Mouse (Mus musculus): Measurements from ENCODE around the gene Itih1.

The Itih1 gene

GRCm38 (mm10) chr14:30943038-30943437 is at the start of gene Itih1:
Gene Itih1, minus strand, starts transcription at chr14:30943289.
- DNase-seq (ENCODE audit: inconsistent ontology term) = no peak

- DNase-seq (ENCODE audit: inconsistent ontology term) = no peak
Observed at GRCm38 (mm10) chr14:30976222-30976621, 33.1 kb upstream of the Itih1 start.

GRCm38 (mm10) chr14:30974204-30974603 is 31.1 kb upstream of the Itih1 start:
- DNase-seq (ENCODE audit: inconsistent ontology term) = peak; percentile 97

GRCm38 (mm10) chr14:30960366-30960765 is 17.3 kb upstream of the Itih1 start:
- no peak for DNase-seq (ENCODE audit: inconsistent ontology term)

- DNase-seq (ENCODE audit: inconsistent ontology term) = no peak
Observed at GRCm38 (mm10) chr14:30959031-30959430, 15.9 kb upstream of the Itih1 start.

- DNase-seq (ENCODE audit: inconsistent ontology term) = no peak
Observed at GRCm38 (mm10) chr14:30958517-30958916, 15.4 kb upstream of the Itih1 start.

- DNase-seq (ENCODE audit: inconsistent ontology term) = peak; percentile 96
Observed at GRCm38 (mm10) chr14:30951154-30951825, 8.2 kb upstream of the Itih1 start, which contains the start of gene Nek4. Gene Nek4, plus strand, starts transcription at chr14:30951377.

- no peak for DNase-seq (ENCODE audit: inconsistent ontology term)
Observed at GRCm38 (mm10) chr14:30949986-30950385, 6.9 kb upstream of the Itih1 start.

- no peak for DNase-seq (ENCODE audit: inconsistent ontology term)
Observed at GRCm38 (mm10) chr14:30944745-30945144, 1.7 kb upstream of the Itih1 start.

- peak; percentile 51 for DNase-seq (ENCODE audit: inconsistent ontology term)
Observed at GRCm38 (mm10) chr14:30943860-30944674, 978 bp upstream of the Itih1 start.

GRCm38 (mm10) chr14:30942254-30942653 is 835 bp downstream of the Itih1 start:
- DNase-seq (ENCODE audit: inconsistent ontology term) = no peak

- no peak for DNase-seq (ENCODE audit: inconsistent ontology term)
Observed at GRCm38 (mm10) chr14:30933351-30933750, 9.7 kb downstream of the Itih1 start.

GRCm38 (mm10) chr14:30930386-30930785 is 12.7 kb downstream of the Itih1 start:
- DNase-seq (ENCODE audit: inconsistent ontology term) = no peak

- no peak for DNase-seq (ENCODE audit: inconsistent ontology term)
Observed at GRCm38 (mm10) chr14:30925492-30925891, 17.6 kb downstream of the Itih1 start.

- no peak for DNase-seq (ENCODE audit: inconsistent ontology term)
Observed at GRCm38 (mm10) chr14:30923375-30924105, 19.5 kb downstream of the Itih1 start, which contains the start of gene Itih3. Gene Itih3, minus strand, starts transcription at chr14:30923760.

- DNase-seq (ENCODE audit: inconsistent ontology term) = no peak
Observed at GRCm38 (mm10) chr14:30922053-30922670, 20.9 kb downstream of the Itih1 start.

- peak; percentile 41 for DNase-seq (ENCODE audit: inconsistent ontology term)
Observed at GRCm38 (mm10) chr14:30916516-30916915, 26.6 kb downstream of the Itih1 start.

- DNase-seq (ENCODE audit: inconsistent ontology term) = no peak
Observed at GRCm38 (mm10) chr14:30913404-30913803, 29.7 kb downstream of the Itih1 start.

GRCm38 (mm10) chr14:30912641-30913040 is 30.4 kb downstream of the Itih1 start:
- DNase-seq (ENCODE audit: inconsistent ontology term) = no peak

GRCm38 (mm10) chr14:30911141-30911540 is 31.9 kb downstream of the Itih1 start:
- no peak for DNase-seq (ENCODE audit: inconsistent ontology term)

GRCm38 (mm10) chr14:30907814-30908265 is 35.2 kb downstream of the Itih1 start:
- no peak for DNase-seq (ENCODE audit: inconsistent ontology term)

- no peak for DNase-seq (ENCODE audit: inconsistent ontology term)
Observed at GRCm38 (mm10) chr14:30906001-30906400, 37.1 kb downstream of the Itih1 start.

Data from Muller cell, postnatal 12 days (primary cell).